Mouse (Mus musculus): ENCODE measurements around the gene 6330409D20Rik.

Gene 6330409D20Rik

DNA sequence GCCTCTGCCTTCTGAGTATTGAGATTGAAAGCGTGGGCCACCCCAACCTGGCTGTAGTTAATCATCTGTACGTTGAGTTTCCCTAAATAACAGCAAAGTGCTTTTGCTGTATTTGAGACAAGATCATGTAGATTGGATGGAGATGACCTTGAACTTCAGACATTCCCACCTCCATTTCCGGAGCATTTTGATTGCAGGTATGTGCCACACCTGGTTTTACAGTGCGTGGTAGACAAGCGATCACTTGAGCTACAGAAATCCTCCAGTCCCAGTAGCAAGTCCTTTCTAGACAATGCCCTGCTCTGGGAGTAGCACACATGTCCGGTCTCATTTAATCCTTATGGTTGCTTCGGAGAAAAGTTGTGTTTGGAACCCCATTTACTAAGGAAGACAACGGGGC lies 37.8 kb downstream of the 6330409D20Rik start:
- DNase-seq (ENCODE audit: low read depth in 2 of 2, low spot score in 2 of 2) = no peak

DNA sequence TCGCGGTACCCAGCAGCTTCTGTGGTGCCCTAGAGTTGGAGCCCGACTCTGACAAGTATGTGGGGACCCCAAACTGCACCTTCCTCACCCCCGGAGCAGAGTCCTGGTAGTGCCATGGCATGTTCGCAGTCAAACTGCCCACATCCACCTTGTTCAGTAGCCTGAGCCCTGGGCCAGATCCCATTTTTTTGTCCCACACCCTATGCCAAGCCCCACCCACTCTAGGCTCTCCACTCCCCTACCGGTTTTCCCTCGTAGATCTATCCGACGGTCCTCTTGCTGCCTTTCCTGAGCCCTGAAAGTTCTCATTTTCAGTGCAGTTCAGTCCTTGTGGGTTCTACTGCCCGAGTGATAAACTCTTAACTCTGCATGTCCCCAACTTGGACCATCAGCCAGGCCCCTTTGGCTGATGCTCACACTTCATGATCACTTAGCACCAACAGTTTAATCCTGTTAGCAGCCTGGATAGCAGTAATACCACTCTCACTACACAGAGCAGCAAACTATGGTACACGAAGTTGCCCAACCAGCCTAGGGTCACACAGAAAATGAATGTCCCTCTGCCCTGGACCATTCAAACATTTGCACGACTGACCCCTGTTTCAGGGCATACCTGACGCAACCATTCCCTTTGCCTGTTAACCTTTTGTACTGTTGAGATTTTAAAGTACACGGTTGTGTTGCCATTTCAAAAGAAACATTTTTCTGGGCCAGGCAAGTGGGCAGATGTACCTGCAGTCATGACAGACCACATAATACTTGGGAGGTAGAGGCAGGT lies 39.7 kb downstream of the 6330409D20Rik start:
- no peak for DNase-seq (ENCODE audit: low read depth in 2 of 2, low spot score in 2 of 2)

DNA sequence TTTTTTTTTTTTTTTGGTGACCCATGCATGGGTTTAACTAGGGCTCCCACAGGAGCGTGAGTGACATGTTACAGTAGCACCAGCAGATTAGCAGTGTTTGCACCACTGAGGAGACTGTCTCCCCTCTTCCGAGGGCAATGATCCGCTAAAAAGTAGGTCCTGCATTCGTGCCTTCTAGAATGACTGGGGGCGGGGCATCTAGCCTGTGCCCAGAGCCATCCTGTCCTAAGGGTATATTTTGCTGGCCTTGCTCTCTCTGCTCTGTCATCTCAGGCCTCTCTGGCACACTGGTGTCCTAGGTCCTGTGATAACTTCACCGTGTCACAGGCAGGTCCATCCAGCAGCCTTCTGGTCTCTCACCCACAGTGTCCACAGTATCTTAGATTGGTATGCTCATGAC lies 41.1 kb downstream of the 6330409D20Rik start:
- no peak for DNase-seq (ENCODE audit: low read depth in 2 of 2, low spot score in 2 of 2)

DNA sequence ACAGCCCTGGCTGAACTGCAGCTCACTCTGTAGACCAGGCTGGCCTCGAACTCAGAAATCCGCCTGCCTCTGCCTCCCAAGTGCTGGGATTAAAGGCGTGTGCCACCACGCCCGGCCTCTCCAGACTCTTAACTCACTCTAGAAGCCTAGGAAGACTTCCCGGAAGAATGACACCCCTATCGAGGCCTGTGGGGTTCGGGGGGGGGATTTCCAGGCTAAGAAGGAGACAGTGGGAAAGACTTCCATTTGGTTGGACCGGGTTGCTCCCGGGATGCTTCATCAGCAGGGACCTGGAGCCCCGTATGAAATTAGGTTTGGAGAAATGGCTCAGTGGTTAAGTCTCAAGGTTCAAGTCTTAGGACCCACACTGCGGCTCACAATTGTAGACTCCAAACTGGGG lies 46.1 kb downstream of the 6330409D20Rik start:
- DNase-seq (ENCODE audit: low read depth in 2 of 2, low spot score in 2 of 2) = no peak

DNA sequence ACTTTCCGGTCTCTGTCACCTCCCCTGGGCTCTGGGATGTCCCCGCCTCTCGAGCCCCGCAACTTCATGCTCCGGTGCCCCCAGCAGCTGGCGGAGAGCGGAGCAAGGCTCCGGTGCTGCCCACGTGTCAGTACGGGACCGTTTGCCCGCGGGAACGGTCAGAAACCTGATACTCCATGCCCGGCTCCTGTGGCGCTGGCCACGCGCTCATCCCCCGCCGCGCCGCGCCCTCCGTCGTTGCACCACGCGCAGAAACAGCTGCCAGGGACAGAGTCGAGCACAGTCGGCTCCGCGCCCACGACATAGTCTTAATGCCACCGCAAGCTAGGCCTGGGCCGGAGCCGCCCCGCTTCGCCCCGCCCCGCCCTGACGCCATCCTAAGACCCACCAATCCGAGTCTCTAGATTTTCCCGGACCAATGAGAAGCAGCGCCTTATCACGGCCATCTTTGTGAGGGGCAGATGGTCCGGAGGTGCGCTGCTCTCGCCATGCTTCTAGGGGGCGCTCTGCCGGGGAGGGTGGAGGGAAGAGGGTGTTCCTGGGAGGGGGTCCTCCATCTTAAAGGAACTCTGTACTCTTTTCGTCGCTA lies 46.9 kb downstream of the 6330409D20Rik start:
- peak; percentile 93 to 95 for DNase-seq (ENCODE audit: low read depth in 2 of 2, low spot score in 2 of 2)

DNA sequence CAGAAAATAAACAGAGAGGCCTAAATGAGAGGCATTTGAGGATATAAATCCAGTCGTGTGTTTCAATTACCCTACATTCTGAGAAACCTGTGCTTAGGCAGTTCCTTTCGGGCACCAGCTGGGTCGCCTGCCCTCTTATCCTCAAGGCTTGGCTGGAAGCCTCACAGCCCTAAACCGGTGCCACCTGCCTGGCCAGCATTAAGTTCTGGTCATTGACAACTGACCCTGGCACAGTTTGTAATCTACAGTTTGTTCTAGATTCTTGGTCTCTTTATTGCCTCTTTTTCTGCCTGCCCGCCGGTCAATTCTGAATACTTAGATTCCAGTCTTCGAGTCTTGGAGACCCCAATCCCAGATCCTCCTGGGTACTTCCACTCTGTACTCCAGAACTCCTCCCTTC lies 47.5 kb downstream of the 6330409D20Rik start:
- no peak for DNase-seq (ENCODE audit: low read depth in 2 of 2, low spot score in 2 of 2)

DNA sequence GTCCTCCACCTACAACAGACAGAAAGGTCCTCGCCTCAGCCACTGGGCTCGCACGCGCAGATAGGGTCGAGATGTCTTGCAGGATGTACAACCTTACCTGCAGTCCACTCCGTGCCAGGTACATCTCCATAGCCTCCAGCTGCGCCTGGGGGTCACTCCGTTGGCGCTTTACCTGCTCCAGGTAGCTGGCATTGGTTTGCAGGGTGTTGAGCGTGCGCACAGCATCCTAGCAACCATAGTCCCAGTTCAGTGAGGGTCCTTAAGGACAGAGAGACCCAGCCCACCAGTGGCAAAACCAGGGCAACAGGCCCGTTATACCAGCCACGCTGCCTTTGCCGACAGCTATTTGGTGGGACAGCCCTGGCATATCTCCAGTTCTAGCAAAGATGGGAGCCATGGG lies 48.3 kb downstream of the 6330409D20Rik start:
- DNase-seq (ENCODE audit: low read depth in 2 of 2, low spot score in 2 of 2) = no peak

DNA sequence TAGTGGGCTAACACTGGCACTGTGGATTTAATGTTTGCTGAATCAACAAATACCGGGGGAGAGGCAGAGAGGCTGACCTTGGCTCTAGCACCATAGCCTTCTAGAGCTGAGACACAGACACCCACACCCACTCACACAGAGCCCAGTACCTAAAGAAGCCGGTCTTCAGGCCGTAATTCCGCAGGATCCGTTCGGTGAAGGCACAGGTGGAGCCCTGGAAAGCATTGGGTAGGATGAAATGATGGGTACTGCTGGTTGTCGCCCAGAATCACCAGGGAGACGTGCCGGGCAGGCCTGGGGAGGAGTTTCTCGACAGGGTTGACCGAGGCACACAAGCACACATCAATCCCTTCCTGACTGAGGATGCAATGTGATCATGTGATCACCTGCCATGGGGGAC lies 49.8 kb downstream of the 6330409D20Rik start:
- no peak for DNase-seq (ENCODE audit: low read depth in 2 of 2, low spot score in 2 of 2)

DNA sequence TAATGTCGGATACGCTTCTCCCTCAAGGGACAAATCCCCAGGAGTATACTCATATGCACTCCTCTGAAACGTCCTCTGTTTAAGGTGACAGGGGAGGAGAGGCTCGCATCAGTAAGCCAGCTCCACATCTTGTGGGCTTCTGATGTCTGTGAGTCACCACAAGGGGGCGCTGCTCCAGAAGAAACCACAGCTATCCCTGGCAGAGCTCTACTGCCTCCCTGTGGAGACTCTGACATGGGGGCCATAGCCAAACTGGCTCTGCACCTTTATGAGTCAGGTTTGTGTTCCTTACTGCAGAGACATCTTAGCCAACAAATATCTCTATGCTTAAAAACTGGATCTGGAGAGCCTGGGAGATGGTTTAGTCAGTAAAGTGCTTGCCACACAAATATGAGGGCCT lies 51.4 kb downstream of the 6330409D20Rik start:
- DNase-seq (ENCODE audit: low read depth in 2 of 2, low spot score in 2 of 2) = peak; percentile 89 to 92

DNA sequence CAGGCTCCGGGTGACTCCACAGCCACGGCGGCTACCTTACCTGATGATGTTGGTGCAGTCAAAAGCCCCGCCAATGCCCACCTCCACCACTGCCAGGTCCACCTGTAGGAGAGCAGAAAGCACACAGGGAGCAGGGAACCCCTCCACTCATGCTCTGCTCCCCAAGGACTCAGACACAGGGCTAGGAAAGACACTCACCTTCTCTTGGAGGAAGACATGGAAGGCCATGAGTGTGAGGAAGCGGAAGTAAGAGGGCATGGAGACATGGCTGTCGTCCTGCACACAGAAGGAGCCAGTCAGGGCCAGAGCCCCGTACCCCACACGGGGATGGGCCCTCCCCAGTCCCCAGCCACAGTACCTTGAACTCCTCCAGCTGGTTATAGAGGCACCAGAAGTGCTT lies 53.3 kb downstream of the 6330409D20Rik start:
- DNase-seq (ENCODE audit: low read depth in 2 of 2, low spot score in 2 of 2) = no peak

DNA sequence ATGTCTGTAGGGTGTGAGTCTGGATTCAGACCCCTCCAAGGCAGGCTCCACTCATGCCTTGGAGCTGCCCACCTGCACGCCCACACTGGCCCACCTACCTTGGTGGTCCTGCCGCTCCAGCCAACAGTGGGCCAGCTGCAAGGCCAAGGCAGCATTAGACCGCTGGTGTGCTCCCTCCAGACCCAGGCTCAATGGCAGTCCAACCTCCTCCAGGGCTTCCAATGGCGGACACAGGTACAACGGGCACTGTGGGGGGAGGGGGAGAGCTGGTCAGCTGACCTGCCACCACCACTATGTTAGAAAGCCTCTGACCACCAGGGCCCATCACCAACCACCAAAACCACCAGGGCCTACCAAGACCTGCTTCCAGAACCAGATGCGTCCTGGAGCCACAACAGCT lies 54.2 kb downstream of the 6330409D20Rik start:
- no peak for DNase-seq (ENCODE audit: low read depth in 2 of 2, low spot score in 2 of 2)

DNA sequence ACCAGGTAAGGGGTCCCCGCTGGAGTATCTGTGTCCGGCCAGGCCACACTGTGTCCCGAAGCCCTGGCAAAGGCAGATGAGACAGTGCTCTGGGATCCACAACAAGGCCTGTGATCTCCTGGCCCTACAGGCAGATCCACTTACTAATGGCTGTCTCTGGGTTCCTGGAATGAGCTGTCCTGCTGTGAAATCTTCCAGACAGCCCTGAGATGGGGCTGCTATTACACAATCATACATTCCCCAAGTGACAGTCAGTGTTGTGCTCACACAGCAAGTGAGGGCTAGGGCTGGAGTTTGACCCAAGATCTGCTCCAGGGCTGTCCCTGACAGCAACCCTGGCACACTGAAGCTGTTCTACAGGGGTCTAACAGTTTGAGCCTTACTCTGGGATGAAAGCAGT lies 55.0 kb downstream of the 6330409D20Rik start:
- no peak for DNase-seq (ENCODE audit: low read depth in 2 of 2, low spot score in 2 of 2)

DNA sequence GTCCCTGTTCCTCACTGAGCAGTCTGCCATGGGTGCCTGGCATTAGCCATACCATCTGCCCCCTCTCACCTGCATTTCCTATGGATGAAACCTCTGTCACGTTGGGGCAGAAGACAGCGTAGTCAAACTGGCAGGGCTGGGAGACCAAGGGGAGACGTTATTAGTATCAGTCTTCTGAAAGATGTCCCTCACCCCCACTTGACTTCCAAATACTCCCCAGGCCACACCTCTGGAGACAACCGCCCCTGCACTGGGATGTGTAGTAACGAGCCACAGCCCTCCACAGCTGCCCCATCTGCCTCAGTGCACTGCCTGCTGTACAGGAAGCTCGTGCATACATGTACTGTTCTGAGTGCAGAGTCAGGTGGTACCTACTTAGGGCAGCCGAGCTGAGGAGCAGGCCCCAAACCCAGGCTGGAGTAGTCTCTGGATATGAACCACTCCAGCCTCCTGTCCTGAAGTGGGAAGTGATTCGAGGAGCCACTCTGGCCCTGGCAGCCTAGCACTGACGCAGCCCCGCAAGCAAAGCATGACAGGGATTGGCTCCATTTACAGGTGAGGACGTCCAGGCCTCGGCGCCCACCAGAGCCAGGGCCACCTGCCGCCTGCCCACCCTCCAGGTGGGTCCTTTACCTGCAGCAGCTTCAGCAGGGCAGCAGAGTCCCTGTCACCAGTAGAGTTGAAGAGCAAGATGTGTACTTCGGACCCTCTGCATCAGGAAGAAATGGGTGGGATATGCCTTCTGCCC lies 56.0 kb downstream of the 6330409D20Rik start:
- DNase-seq (ENCODE audit: low read depth in 2 of 2, low spot score in 2 of 2) = no peak

DNA sequence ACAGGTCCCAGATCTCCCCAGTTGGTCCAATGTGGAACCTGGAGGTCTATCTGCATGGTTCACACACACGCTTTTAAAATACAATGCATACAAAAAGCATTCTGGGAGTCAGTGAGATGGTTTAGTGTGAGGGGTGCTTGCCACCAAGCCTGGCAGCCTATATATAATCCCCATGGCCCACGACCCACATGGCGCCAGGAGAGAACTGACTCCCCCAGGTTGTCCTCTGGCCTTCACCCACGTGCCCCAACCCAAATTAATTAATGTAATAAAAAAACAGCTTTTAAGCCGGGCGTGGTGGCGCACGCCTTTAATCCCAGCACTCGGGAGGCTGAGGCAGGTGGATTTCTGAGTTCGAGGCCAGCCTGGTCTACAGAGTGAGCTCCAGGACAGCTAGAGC lies 57.1 kb downstream of the 6330409D20Rik start:
- DNase-seq (ENCODE audit: low read depth in 2 of 2, low spot score in 2 of 2) = no peak

DNA sequence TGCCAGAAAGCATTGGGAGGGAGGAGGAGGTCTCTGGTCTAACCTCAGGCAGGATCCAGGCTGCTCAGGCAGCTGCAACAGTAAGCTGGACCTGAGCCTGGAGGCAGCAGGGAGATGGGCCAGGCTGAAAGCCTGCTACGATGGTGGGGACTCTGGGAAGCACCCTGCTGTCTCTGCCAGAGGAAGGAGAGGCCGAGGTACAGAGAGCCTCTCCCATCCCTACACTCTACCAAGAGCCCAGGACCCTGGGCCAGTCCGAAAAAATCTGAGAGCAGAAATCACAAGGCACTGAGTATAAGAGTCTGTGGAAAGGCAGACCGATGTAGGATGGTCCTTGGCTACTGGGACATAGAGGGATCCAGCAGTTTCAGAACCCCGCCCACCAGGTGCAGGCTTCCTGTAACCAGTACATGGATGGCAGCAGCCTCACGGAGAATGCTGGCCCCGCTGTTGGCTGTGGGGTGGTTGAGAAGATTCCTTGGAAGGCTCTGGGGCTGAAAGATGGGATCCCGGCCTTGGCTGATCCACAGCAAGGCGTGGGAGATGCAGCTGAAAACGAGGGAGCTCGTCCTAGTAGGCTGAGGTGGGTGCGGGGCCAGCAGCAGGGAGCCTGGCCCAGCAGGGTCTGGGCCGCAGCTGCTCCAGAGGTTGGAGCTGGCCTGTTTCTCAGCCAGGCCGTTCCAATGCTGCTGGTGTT lies 57.9 kb downstream of the 6330409D20Rik start:
- no peak for DNase-seq (ENCODE audit: low read depth in 2 of 2, low spot score in 2 of 2)
